Mouse (Mus musculus): Measurements from ENCODE around the gene Psmc3ip. TPM values are rescaled to one million over a fixed set of nuclear protein-coding genes. Genes with fewer than 3 reads are reported as not detected.

The Psmc3ip gene
- polyA plus RNA-seq, 1 experiment from 2014 or later, result 20.6 TPM

- in situ Hi-C loops (cut with MboI; ENCODE audit: low pct_unique_long_range_greater_than_20kb), result no loop called here
Observed at GRCm38 (mm10) chr11:101066549-101067412, 28.5 kb downstream of the Psmc3ip start.

GRCm38 (mm10) chr11:101065002-101065401 is 30.2 kb downstream of the Psmc3ip start:
- in situ Hi-C loops (cut with MboI; ENCODE audit: low pct_unique_long_range_greater_than_20kb), result no loop called here
- no peaks in the 10 kb centered on the region for H3K27me3 ChIP-seq
- ATAC-seq (no peak), DNase-seq (ENCODE audit: low read depth, low spot score) (no peak)
- no peak for TF ChIP-seq CTCF (IDR thresholded peaks at IDR 0.05)
- ChIA-PET POLR2A (interaction anchor here (0.8 kb wide), 1 partner anchor 168 kb away, joined by 4 read pairs; no protein-coding TSS in a partner anchor), CTCF (no interaction called here)

More at GRCm38 (mm10) chr11:101066549-101067412, 28.5 kb downstream of the Psmc3ip start:
- ChIA-PET CTCF (interaction anchor here (0.6 to 2.4 kb wide), 9 partner anchors 10 to 110 kb away, joined by 3 to 6 read pairs (median 3); no protein-coding TSS in a partner anchor), POLR2A (no interaction called here)
- peak; percentile 97 for TF ChIP-seq CTCF (IDR thresholded peaks at IDR 0.05)
- H3K27me3 ChIP-seq, result no peaks in the 10 kb centered on the region
- ATAC-seq, result no peak
- DNase-seq (ENCODE audit: low read depth, low spot score), result no peak

- TF ChIP-seq CTCF (IDR thresholded peaks at IDR 0.05), result no peak
- POLR2A ChIA-PET, result interaction anchor here (1.4 kb wide), 1 partner anchor 13 kb away, joined by 3 read pairs; no protein-coding TSS in a partner anchor
- DNase-seq (ENCODE audit: low read depth, low spot score), result no peak
- in situ Hi-C loops (cut with MboI; ENCODE audit: low pct_unique_long_range_greater_than_20kb), result no loop called here
- no peaks in the 10 kb centered on the region for H3K27me3 ChIP-seq
- CTCF ChIA-PET, result no interaction called here
- no peak for ATAC-seq
Observed at GRCm38 (mm10) chr11:101064462-101064861, 30.8 kb downstream of the Psmc3ip start.

- no peak for DNase-seq (ENCODE audit: low read depth, low spot score)
- no peak for TF ChIP-seq CTCF (IDR thresholded peaks at IDR 0.05)
- H3K27me3 ChIP-seq, result no peaks in the 10 kb centered on the region
- ATAC-seq, result no peak
- POLR2A ChIA-PET, result interaction anchor here (1.4 kb wide), 1 partner anchor 12 kb away, joined by 3 read pairs; no protein-coding TSS in a partner anchor
- CTCF ChIA-PET, result no interaction called here
- in situ Hi-C loops (cut with MboI; ENCODE audit: low pct_unique_long_range_greater_than_20kb), result no loop called here
Observed at GRCm38 (mm10) chr11:101063676-101064327, 31.4 kb downstream of the Psmc3ip start.

DNA sequence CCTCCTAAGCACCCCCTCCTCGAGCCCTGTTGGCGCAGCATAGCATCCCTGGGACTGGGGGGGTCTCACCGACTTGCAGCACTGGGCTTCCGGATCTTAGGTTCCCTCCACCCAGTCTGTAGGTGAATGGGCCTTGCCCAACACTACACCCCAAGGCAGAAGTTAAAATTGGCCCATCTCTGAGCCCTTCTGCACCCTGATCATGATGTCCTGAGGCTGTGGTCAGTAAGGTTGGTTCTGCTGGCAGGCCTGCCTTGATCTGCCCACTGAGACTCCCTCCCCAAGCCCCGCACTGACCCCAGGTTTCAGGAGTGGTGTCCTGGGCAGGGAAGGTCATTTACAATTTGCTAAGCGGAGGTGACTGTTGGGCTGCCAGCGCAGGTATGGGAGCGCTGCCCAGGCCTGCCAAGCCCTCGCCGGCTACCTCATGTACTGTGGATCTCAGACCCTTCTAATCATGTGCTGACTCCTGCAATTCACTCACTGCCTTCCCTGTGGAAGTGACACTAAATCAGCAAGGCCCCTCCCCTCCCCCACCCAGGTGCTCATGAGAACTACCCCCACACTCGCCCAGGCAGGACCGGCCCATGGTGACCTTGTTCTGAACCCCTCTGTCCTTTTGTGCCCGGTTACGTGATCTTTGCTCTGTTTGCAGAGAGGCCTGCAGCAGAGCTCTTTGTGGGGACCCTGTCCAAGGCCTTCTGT is 32.1 kb downstream of the Psmc3ip start:
- POLR2A ChIA-PET, result interaction anchor here (1.4 kb wide), 1 partner anchor 12 kb away, joined by 3 read pairs; no protein-coding TSS in a partner anchor
- CTCF ChIA-PET, result no interaction called here
- DNase-seq (ENCODE audit: low read depth, low spot score) (no peak), ATAC-seq (no peak)
- in situ Hi-C loops (cut with MboI; ENCODE audit: low pct_unique_long_range_greater_than_20kb), result no loop called here
- no peak for TF ChIP-seq CTCF (IDR thresholded peaks at IDR 0.05)
- no peaks in the 10 kb centered on the region for H3K27me3 ChIP-seq

DNA sequence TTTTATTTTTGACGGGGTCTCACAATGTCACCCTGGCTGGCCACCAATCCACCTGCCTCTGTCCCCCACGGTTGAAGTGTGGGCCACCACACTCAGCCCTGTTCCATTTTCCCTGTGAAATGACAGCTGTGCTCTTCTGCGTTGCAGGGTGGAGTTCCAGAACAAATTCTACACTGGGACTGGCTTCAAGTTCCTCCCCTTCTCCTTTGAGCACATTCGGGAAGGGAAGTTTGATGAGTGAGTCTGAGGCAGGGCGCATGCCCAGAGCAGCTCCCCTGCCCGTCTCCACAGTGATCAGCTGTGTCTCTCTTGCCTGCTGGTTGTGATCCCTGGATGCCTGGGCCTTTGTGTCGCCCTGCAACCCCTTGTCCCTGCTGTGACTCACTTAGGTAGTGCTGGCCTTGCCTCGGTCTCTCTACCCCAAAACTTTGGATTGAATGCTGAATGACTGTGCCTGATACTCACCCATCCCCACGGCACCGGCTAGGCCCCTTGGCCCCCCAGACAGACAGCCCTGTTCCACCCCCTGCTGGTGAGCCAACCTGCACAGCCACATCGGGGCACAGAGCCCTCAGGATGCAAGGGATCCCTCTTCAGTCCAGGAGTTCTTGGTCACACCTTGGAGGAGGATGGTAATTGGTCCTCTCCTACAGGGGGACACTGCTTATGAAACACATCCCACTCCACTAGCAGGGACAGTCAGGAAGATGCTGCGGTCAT is 32.9 kb downstream of the Psmc3ip start:
- in situ Hi-C loops (cut with MboI; ENCODE audit: low pct_unique_long_range_greater_than_20kb), result no loop called here
- POLR2A ChIA-PET, result interaction anchor here (0.5 kb wide), 1 partner anchor 168 kb away, joined by 3 read pairs; no protein-coding TSS in a partner anchor
- DNase-seq (ENCODE audit: low read depth, low spot score) (no peak), ATAC-seq (no peak)
- no peak for TF ChIP-seq CTCF (IDR thresholded peaks at IDR 0.05)
- CTCF ChIA-PET, result no interaction called here
- H3K27me3 ChIP-seq, result no peaks in the 10 kb centered on the region

- ChIA-PET CTCF (interaction anchor here (1.2 kb wide), 1 partner anchor 87 kb away, joined by 4 read pairs; no protein-coding TSS in a partner anchor), POLR2A (no interaction called here)
- no peak for DNase-seq (ENCODE audit: low read depth, low spot score)
- no peak for TF ChIP-seq CTCF (IDR thresholded peaks at IDR 0.05)
- no peak for ATAC-seq
- in situ Hi-C loops (cut with MboI; ENCODE audit: low pct_unique_long_range_greater_than_20kb), result no loop called here
- no peaks in the 10 kb centered on the region for H3K27me3 ChIP-seq
Observed at GRCm38 (mm10) chr11:101061049-101061448, 34.2 kb downstream of the Psmc3ip start.

GRCm38 (mm10) chr11:101060126-101060525 is 35.1 kb downstream of the Psmc3ip start:
- ChIA-PET CTCF (interaction anchor here (0.7 to 1.5 kb wide), 4 partner anchors 72 to 116 kb away, joined by 3 to 4 read pairs (median 4); no protein-coding TSS in a partner anchor), POLR2A (interaction anchor here (0.6 to 1.3 kb wide), 4 partner anchors 38 to 121 kb away, joined by 3 to 4 read pairs (median 3); no protein-coding TSS in a partner anchor)
- TF ChIP-seq CTCF (IDR thresholded peaks at IDR 0.05), result no peak
- peak; percentile 31 for DNase-seq (ENCODE audit: low read depth, low spot score)
- no peaks in the 10 kb centered on the region for H3K27me3 ChIP-seq
- in situ Hi-C loops (cut with MboI; ENCODE audit: low pct_unique_long_range_greater_than_20kb), result no loop called here
- ATAC-seq, result peak; percentile 38

- H3K27me3 ChIP-seq, result no peaks in the 10 kb centered on the region
- TF ChIP-seq CTCF (IDR thresholded peaks at IDR 0.05), result no peak
- CTCF ChIA-PET, result interaction anchor here (0.7 to 2.5 kb wide), 5 partner anchors 24 to 117 kb away, joined by 3 to 7 read pairs (median 4); partner anchors contain the start of gene Coasy
- ATAC-seq (no peak), DNase-seq (ENCODE audit: low read depth, low spot score) (no peak)
- in situ Hi-C loops (cut with MboI; ENCODE audit: low pct_unique_long_range_greater_than_20kb), result loop anchor here (5.0 kb wide), 2 partner anchors 77 to 162 kb away; no protein-coding TSS in a partner anchor
- POLR2A ChIA-PET, result interaction anchor here (0.6 to 1.3 kb wide), 4 partner anchors 37 to 121 kb away, joined by 3 to 4 read pairs (median 3); no protein-coding TSS in a partner anchor
Observed at GRCm38 (mm10) chr11:101059473-101059872, 35.8 kb downstream of the Psmc3ip start.
